Mouse (Mus musculus): Measurements from ENCODE around the gene Commd8. TPM values are rescaled to one million over a fixed set of nuclear protein-coding genes. Genes with fewer than 3 reads are reported as not detected.
"Not testable (repeated sequence)": the region's sequence is repeated elsewhere in the genome, so short reads cannot be mapped to it uniquely, and the experiment has no call there.

Gene Commd8
- total RNA-seq, 2 experiments from 2014 or later, result 81.5 to 93.8 TPM

DNA sequence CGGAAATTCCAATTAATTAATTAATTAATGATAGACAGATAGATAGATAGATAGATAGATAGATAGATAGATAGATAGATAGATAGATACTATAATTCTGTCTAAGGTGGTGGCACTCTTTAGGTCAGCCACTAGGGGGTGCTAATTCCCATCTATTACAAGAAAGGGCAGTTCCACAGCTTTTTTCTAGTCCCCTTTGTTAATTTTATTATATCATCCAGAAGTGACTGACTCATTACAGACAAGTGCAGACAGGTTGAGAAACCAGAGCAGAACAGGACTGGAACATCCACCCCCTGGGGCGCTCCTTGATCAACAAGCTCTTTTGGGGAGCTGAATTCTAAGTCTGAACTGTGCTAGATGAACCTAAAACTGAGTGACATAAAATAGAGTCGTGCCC is 4.7 kb upstream of the Commd8 start:
- peak in 1 of 2 experiments; percentile 51 for DNase-seq (ENCODE audit: low spot score in 2 of 2)

DNA sequence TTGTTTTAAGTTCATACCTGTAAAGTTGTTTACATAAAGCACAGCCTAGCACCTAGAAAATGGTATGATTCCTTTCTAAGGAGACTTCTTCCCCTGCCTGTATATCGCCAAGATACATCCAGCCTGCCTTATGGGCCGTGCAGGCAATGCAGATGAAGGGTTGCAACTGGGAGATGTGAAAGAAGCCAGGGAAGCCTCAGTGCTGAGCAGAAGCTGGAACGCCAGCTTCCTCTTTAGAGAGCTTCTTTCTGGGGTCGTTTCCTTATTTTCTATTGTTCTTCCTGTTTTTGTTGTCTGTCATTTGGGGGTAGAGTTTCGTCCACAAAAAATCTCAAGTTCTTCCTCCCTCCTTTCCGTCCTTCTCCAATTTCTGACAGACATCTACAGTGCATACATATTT is 2.1 kb upstream of the Commd8 start:
- DNase-seq (ENCODE audit: low spot score in 2 of 2), result no peak

DNA sequence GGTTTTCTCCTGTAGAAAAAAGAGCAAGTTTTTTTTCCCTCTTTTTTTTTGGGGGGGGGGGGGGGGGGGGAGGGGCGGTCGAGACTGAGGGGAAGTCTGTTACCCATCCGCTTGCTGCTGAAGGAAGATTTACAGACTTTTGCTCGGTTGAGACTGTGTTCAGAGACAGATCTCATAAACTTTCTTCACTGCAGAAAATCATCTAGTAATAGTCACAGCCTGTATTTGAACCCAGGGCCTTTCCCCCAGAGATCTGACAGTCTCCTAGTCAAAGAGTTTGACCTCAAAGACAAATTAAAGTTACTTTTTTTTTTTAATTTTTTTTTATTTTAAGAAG is 264 bp upstream of the Commd8 start:
- no peak for DNase-seq (ENCODE audit: low spot score in 2 of 2)

DNA sequence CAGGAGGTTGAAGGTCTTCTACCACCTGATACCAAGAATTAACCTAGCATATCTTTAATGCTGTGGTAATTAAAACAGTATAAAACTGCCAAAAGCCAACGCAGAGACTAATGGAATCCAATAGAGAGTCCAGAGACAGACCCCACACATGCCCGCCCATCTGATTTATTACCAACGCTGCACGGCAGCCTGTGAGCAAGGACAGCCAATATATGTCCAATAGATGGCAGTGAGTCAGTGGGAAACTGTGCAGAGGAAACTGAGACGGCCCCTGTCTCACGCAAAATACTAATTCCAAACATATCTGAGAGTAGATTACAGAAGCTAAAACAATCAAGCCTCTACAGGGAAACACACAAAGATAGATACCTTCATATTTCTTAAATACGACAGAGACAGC is 3.6 kb downstream of the Commd8 start:
- DNase-seq (ENCODE audit: low spot score in 2 of 2), result no peak

DNA sequence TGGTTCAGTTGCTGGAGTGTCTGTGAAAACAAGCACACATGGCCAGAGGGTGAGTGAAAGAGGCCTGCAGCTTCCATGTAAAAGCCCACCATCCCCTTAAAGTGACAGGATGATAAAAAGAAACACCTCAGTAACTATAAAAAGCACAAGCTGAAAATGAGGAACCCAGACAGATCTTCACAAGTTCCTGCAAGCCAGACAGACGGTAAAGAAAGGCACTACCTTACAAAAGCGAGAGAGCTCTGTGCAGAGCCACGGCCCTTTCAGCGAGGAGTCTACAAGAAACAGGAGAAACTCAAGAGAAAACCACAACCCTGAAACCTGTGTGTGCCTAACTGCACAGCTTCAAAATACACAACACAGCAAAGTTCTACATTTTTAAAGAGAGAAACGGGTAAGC is 5.1 kb downstream of the Commd8 start:
- DNase-seq (ENCODE audit: low spot score in 2 of 2), result no peak

DNA sequence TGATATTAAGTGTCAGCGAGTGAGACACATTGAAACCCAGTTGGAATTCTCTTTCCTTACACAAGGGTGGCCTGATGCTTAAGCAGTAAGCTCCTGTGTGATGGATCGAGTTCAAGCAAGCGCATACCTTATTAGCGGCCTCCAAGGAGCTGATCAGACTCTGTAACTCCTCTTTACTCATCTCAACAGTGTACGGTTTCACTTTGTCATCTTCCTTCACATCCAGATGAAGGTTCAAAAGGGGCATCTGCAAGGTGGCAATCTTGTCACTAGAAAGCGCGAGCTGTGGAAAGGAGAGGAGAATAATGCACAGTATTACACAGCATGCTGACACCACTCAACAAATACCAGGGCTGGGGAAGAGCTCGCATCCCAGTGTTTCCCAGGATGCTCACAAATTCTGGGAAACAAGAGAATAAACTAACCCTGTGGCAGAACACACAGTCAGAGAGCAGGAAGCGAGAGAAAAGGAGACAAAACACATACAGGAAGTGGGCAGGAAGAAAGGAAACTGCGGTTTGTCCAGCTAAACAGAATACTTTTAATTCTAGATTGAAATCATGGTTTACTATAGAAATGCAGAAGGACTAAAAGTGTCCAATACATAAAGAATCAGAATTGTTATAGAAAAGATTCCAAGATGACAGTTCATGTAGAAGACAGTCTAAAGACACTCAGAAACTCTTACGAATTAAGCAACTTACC is 7.1 kb downstream of the Commd8 start:
- no peak for DNase-seq (ENCODE audit: low spot score in 2 of 2)

DNA sequence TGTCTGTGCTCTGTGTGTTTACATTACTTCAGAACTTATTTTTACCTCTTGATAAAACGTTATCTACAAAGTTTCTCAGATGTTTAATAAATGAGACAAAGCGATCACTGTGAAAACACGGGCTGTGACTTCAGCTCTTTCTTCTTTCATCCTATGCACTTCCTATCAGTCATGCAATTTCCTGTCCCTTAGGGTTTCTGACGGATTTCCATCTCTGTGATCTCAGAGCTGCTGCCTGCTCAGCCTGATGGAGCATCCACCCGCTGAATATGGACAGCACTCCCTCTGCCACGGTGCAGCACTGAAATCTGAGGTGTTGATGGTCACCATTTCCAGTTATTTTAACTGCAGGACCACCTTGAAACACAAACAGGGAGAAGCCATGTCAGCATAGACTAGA is 8.5 kb downstream of the Commd8 start:
- no peak for DNase-seq (ENCODE audit: low spot score in 2 of 2)

DNA sequence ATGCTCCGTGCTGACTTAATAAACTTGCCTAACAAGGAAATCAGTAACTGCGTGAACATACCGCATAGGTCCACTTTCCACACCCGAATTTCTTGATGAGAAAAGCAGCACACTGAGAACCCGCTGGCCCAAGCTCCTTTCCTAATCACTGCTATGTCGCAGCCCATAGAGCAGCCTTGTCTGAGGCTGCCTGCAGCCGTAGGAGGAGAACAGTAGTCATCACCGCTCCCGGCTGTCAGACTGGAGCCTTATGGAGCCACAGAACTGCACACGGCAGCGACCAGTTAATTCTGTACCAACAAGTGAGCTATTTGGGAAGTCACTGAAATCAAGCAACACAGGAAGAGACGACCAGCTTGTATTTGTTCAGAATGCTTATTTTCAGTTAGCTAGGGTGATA is 9.3 kb downstream of the Commd8 start:
- peak in 1 of 2 experiments; percentile 38 for DNase-seq (ENCODE audit: low spot score in 2 of 2)

DNA sequence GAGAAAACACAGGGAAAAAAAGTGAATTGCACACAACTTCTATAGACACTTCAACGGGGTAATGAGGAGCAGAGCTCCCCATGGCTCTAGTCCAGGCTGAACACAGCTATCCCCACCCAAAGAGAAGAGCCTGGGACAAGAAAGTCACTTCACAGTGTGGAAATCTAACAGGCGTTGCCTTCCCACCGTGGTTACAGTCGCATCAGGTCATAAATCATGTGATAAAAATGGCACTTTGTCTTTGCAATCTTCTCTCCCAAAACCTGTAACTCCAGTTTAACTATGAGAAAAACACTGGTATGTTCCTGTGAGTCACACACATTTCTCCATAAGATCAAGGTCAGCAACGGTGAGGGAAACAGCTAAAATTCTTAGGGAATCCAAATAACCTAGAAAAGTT is 11.4 kb downstream of the Commd8 start:
- DNase-seq (ENCODE audit: low spot score in 2 of 2), result no peak

DNA sequence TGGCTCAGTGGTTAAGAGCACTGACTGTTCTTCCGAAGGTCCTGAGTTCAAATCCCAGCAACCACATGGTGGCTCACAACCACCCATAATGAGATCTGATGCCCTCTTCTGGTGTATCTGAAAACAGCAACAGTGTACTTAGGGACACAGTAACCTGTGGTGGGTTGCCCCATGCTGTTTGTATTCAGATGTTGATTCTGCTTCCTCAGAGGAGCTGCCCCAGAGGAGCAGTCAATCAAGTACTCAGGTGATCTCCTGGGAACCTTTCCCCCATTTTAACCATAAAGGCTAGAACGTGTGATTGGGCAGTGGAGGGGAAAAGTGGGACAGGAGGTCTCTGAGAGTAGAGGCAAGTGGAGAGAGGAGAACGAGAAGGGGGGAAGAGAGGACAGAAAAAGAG is 12.3 kb downstream of the Commd8 start:
- DNase-seq (ENCODE audit: low spot score in 2 of 2), result not testable (repeated sequence)

DNA sequence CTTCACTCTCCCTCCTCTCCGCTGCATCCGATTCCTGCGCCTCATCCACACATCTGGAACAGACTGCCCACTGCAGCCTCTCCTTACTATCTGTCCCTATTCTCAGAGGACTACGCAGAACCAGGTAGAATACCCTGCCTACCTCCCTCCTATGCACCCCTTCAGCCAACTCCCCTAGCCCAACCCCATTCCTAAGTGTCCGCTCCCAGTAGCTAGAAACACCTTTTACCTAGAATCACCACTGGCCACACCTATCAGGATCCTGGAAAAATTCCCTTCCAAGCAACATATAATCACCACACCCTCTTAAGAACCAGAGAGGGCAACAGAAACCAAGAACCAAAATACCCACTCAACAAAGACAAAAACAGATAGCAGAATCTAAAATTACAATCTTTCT is 17.1 kb downstream of the Commd8 start:
- no peak for DNase-seq (ENCODE audit: low spot score in 2 of 2)

DNA sequence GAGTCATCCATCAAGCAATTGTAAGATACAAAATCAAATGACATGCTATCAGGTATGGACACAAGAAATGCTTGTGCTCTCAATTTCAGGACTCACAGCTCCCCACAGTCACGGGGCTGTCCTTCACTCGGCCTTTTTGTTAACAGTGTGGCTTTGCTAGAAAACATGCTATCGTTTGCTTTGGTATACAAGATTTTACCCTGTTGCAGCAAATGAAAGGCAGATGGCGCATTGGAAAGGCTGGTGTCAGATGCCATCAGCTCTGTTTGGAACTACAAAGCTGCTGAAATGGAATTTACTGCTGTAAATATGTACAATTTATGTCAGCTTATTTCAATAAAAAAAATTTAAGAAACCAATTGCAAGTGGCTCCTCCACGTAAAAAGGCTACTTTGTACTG is 19.3 kb downstream of the Commd8 start:
- DNase-seq (ENCODE audit: low spot score in 2 of 2), result no peak

DNA sequence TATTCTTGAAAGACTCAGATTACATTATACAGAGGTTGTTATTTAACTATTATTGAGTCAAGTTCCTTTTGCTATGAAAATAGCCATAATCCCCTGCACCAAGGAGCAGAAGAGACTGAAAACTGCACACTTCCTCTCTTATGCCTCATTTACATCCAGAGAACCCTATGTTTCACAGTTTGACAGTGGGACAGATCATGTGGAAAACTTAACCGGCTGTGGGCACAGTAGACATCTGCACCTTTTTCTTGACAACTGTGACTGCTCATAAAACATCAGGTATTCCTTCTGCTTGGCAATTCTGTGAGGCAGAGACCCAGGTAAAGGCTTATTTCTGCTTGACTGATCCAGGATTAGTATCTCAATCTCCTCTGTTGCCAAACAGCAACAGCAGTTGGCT is 28.4 kb downstream of the Commd8 start:
- DNase-seq (ENCODE audit: low spot score in 2 of 2), result no peak

DNA sequence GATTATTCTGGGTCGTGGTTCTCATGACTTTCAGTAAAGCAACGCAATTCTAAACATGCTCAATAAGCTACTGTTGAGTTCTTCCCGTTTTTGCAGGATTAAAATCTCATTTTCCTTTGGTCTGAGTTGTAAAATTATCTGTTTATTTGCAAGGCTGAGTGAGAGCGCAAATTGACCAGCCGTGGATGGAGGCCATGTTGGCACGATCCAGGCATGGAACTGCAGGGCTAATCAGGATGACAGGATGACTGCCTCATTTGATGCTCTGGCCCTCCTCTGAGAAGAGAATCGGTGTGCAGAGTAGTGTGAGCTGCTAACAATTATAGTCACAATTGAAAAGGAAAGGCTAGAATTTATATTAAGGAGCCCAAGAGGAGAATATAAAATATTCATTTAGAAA is 29.7 kb downstream of the Commd8 start:
- DNase-seq (ENCODE audit: low spot score in 2 of 2), result no peak

DNA sequence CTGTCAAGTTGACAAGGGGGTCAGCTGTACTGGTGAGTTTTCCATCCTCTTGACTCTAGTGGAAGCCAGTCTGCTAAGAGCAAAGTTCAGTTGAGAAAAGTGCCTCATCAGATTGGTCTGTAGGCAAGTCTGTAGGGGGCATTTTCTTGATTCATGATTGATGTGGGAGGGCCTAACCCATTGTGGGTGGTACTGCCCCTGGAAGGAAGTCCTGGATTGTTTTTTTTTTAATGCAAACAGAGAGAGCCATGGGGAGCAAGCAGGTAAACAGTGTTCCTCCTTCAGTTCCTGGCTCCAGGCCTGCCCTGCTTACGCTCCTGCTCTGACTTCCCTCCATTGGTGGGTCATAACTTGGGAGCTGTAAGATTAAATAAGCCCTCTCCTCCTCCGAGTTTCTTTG is 34.1 kb downstream of the Commd8 start:
- DNase-seq (ENCODE audit: low spot score in 2 of 2), result no peak

DNA sequence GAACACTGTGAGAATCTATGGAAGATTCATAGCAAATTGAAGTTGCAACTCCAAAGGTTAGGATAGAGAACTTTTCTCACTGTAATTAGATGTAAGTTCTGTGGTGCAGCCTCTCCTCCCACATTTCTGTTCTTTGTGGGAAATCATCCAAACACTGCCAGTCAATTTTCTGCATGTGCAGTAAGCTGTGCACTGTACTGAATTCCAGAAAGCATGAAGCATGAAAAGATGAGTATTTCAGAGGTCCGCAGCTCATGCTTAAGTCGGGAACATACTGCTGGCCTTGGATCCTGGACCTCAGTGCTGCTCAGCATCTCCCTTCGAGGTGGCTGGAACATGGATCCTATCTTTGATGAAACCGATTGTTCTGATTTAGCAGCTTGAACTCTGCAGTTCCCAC is 41.3 kb downstream of the Commd8 start:
- no peak for DNase-seq (ENCODE audit: low spot score in 2 of 2)

DNA sequence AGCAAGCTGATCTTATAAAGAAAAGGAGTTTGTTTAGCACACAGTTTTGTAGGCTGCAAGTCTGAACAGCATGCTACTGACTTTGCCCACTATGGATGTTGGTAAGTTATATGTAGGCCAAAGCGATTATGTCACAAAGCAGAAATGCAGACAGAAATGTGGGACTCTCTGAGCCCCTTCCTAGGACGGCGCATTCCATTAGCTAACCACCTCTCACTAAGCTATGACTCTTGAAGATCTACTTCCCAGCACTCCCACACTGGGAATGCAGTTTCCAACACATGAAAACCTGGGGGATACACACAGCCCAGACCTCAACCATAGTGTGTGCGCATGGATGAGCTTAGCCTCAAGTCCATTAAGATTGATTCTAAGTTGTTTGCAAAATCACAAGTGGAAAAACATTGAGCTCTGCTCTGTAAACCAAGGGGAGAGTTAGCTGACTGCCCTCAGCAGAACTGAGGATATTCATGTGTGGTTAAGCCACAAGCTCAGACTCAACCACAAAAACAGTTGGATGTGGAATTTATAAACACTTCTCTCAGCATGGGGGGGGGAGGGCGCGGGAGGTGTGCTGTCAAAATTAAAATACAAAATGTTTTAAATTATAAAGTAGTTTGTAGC is 45.5 kb downstream of the Commd8 start:
- DNase-seq (ENCODE audit: low spot score in 2 of 2), result no peak
